Mouse (Mus musculus) liver, postnatal 0 days (tissue): ENCODE measurements around the gene Gm20388.

Experiments
- CTCF ChIP-seq: sonication (generic); IDR thresholded peaks from 2 replicates; pipeline ENCODE4 v1.5.1; 2016; ENCODE audit warnings: antibody characterized with exemption, low read depth
- EP300 ChIP-seq: IDR thresholded peaks from 2 replicates; pipeline ENCODE4 v1.6.1; 2016; ENCODE audit warnings: antibody characterized with exemption, low read depth, mild to moderate bottlenecking

- no peak for TF ChIP-seq EP300
- no peak for TF ChIP-seq CTCF
Measured at GRCm38 (mm10) chr8:121892875-121893274, 1982.2 kb downstream of the Gm20388 start.
